Mouse (Mus musculus) forebrain, embryonic 15.5 days (tissue): Measurements from ENCODE around the gene Zfp956. TPM values are rescaled to one million over a fixed set of nuclear protein-coding genes. Genes with fewer than 3 reads are reported as not detected.

ENCODE experiments used
- ATAC-seq: fragments of 200-750 bp; cut with Nextera tagmentation; replicated peaks from 2 replicates; pipeline ENCODE4 v1.8.0; 2017; ENCODE audit warnings: mild to moderate bottlenecking, moderate TSS enrichment, moderate library complexity
- H3K27ac ChIP-seq: fragments of 300-500 bp; sonication (generic); replicated peaks from 2 replicates; pipeline ENCODE4 v1.5.1; 2015; ENCODE audit warnings: mild to moderate bottlenecking, inconsistent platforms
- H3K27me3 ChIP-seq: fragments of 300-500 bp; sonication (generic); 2 replicates; pipeline ENCODE4 v1.6.1; 2015; ENCODE audit warnings: inconsistent platforms
- H3K36me3 ChIP-seq: fragments of 300-500 bp; sonication (generic); 2 replicates; pipeline ENCODE4 v1.6.1; 2015; ENCODE audit warnings: mild to moderate bottlenecking, inconsistent platforms
- H3K4me1 ChIP-seq: fragments of 300-500 bp; sonication (generic); 2 replicates; pipeline ENCODE4 v1.6.1; 2015; ENCODE audit warnings: inconsistent platforms
- H3K4me2 ChIP-seq: fragments of 300-500 bp; sonication (generic); replicated peaks from 2 replicates; pipeline ENCODE4 v1.6.1; 2015; ENCODE audit warnings: mild to moderate bottlenecking, inconsistent platforms
- H3K4me3 ChIP-seq: fragments of 300-500 bp; sonication (generic); 2 replicates; pipeline ENCODE4 v1.5.1; 2015; ENCODE audit warnings: mild to moderate bottlenecking, inconsistent platforms
- H3K9ac ChIP-seq: fragments of 300-500 bp; sonication (generic); replicated peaks from 2 replicates; pipeline ENCODE4 v1.6.1; 2015; ENCODE audit warnings: mild to moderate bottlenecking, inconsistent platforms
- H3K9me3 ChIP-seq: fragments of 300-500 bp; sonication (generic); 2 replicates; pipeline ENCODE4 v1.6.1; 2016; ENCODE audit warnings: inconsistent platforms
- WGBS: fragments of 180-500 bp; shearing (Covaris S2); methylation state at CpG from one replicate; pipeline ENCODE4 v1.1.7; 2015; ENCODE audit warnings: mixed read lengths; 5-methylcytosine and 5-hydroxymethylcytosine counted together
- polyA plus RNA-seq: library from polyadenylated mRNA; unstranded; fragments of >200 nt; fragmentation: Nextera tagmentation; extraction: Ambion mirVana; gene quantifications from 2 replicates; pipeline ENCODE4 v1.2.1, GENCODE M21; 2015

Zfp956 gene
- polyA plus RNA-seq = 20.9 and 21.5 TPM in 2 replicates

DNA sequence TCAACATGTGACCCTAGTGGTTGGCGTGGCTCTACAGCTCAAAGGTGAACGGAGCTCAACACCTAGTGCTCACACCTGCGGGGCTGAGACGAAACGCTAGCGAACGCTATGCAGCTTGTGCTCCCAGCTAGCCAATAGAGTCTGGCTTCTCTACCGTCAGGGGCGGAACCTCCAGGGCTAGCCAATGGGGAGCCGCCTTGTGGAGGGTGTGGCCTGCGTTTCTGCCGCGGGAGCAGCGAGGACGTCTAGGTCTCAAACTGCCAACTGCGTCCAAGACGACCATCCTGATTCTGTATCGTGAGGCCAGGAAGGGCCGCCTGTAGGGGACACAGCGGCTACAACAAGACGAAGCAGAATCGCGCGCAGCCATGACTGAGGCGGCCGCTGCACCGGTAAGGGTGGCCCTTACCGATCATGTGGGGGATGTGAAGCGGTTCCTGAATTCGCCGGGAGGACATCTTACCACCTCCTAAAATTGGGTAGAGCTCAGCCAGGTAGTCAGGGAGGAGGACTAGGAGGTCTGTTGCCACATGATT, at the start of gene Zfp956:
Gene Zfp956, plus strand, starts transcription at position 200 of the 536 bp plus-strand sequence.
- H3K4me2 ChIP-seq = peak within 1 kb of the TSS; percentile 63
- H3K4me3 ChIP-seq = peak within 1 kb of the TSS; percentile 66
- no peaks in the 10 kb centered on the region for H3K9me3 ChIP-seq
- WGBS = 0% methylated on average over 31 of the region's 31 CpGs
- peaks cover 18% of the 10 kb centered on the region for H3K4me1 ChIP-seq
- peak; percentile 100 for ATAC-seq
- peak within 1 kb of the TSS; percentile 79 for H3K9ac ChIP-seq
- H3K27ac ChIP-seq = peak within 1 kb of the TSS; percentile 74
- H3K36me3 ChIP-seq = peaks cover 20% of the 10 kb centered on the region
- H3K27me3 ChIP-seq = no peaks in the 10 kb centered on the region

DNA sequence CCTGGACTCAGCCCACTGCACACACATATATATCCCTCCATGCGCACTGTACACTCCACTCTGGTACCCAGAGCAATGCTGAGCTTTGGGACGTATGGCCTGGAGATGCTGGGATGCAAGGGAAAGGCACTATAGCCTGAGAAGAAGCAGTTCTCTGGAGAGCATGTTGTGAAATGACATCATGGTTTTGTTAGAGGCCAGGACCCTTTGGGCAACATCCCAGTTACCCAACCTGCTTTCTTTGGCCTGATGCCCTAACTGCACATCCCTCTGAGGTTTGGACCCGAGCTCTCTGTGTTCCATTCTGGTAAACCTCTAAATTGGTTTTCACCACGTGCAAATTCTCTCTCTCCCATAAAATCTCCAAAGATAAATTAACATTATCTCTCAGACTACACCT, 49.6 kb upstream of the Zfp956 start:
- ATAC-seq = no peak
- H3K9ac ChIP-seq = no peak overlapping the region
- H3K27ac ChIP-seq = no peak overlapping the region
- no peaks in the 10 kb centered on the region for H3K4me1 ChIP-seq
- H3K9me3 ChIP-seq = no peaks in the 10 kb centered on the region
- H3K27me3 ChIP-seq = no peaks in the 10 kb centered on the region
- WGBS = 80% methylated on average over 4 of the region's 4 CpGs
- H3K36me3 ChIP-seq = peaks cover 90% of the 10 kb centered on the region
- H3K4me3 ChIP-seq = no peak overlapping the region
- no peak overlapping the region for H3K4me2 ChIP-seq

DNA sequence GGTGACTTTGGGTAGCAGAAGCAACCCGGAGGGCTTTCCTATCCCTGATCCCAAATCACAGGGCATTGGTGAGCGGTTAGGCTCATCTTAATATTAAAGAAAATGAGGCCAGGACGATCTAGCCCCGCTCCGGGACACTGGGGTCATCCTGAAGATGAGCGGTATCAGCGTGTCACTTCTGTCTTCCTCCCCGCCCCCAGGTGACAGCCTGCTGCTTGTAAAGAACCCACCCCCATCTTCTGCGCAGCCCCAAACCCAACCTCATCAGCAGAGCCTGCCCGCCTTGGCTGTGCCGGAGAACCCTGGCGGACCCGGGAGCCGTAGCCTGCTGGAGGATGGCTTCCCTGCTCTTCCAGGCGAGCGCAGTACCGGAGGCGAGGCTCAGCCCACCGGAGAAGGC, 48.8 kb upstream of the Zfp956 start:
- Histone ChIP-seq H3K4me2 (no peak overlapping the region), H3K36me3 (peaks cover 82% of the 10 kb centered on the region), H3K27me3 (no peaks in the 10 kb centered on the region), H3K4me3 (no peak overlapping the region), H3K9ac (no peak overlapping the region), H3K27ac (no peak overlapping the region), H3K9me3 (no peaks in the 10 kb centered on the region), H3K4me1 (no peaks in the 10 kb centered on the region)
- WGBS = 47% methylated on average over 19 of the region's 19 CpGs
- ATAC-seq = no peak

DNA sequence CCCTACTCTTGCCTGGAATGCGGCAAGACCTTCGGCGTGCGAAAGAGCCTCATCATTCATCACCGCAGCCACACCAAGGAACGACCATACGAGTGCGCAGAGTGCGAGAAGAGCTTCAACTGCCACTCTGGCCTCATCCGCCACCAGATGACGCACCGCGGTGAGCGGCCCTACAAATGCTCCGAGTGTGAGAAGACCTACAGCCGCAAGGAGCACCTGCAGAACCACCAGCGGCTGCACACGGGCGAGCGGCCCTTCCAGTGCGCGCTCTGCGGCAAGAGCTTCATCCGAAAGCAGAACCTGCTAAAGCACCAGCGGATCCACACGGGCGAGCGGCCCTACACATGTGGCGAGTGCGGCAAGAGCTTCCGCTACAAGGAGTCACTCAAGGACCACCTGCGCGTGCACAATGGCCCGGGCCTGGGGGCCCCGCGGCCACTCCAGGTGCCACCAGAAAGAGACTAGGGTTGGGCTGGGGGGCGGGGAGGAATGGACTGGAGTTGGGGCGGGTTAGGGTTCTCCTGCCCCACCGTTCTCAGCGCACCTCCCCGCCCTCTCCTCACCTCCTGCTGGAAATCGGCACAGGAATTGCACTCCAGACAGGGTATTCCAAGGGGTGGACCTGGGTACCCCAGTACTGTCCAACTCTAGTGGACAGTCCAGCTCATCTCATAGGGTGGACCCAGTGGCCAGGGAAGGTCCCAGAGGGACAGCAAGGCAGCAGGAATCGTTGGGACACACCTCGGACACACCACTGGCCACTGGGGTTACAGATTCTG, 48.1 kb upstream of the Zfp956 start:
- Histone ChIP-seq H3K27me3 (no peaks in the 10 kb centered on the region), H3K4me2 (no peak overlapping the region), H3K4me1 (no peaks in the 10 kb centered on the region), H3K27ac (no peak overlapping the region), H3K9me3 (no peaks in the 10 kb centered on the region), H3K36me3 (peaks cover 76% of the 10 kb centered on the region), H3K4me3 (no peak overlapping the region), H3K9ac (no peak overlapping the region)
- no peak for ATAC-seq
- 52% methylated on average over 44 of the region's 44 CpGs for WGBS

DNA sequence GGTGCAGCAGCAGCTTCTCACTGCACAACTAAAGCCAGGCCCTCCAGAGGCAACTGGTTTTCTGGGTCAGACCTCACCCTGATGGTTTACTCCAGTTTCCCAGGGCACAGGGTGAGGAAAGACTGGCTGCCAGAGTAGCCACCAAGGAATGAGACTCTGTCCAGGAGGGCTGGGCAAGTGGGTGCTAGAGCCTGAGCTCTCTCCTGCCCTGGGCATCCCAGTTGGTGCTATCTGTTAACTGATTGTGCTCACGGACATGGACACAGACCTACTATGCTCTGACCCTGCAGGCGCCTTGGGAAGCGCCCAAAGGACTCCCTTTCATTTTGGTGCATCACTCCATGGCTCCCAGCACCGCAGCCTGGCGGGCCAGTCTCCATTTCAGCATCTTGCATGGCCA, 46.9 kb upstream of the Zfp956 start:
- WGBS = 91% methylated on average over 5 of the region's 5 CpGs
- Histone ChIP-seq H3K4me1 (no peaks in the 10 kb centered on the region), H3K27me3 (no peaks in the 10 kb centered on the region), H3K9me3 (no peaks in the 10 kb centered on the region), H3K4me3 (no peak overlapping the region), H3K4me2 (no peak overlapping the region), H3K27ac (no peak overlapping the region), H3K36me3 (peaks cover 64% of the 10 kb centered on the region), H3K9ac (no peak overlapping the region)
- no peak for ATAC-seq

DNA sequence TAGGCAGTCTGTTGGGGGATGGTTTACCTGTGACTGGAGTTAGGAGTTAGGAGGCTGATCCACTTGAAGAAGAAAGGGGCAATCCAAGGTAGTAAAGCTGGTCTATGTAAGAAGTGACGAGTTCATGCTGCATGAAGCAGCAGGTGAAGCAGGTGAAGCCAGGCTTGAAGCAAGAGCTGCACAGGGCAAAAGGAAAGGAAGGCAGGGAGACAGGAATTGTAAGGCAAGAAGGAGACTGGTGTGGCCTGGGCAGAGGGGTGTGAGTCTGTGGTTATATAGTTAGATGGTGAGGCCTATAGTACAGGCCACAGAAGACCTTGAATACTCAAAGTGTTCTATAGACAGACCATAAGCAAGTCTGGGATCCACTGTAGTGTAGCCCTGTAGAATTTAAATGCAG, 44.2 kb upstream of the Zfp956 start:
- Histone ChIP-seq H3K9me3 (no peaks in the 10 kb centered on the region), H3K9ac (no peak overlapping the region), H3K27ac (no peak overlapping the region), H3K36me3 (peaks cover 41% of the 10 kb centered on the region), H3K4me3 (no peak overlapping the region), H3K4me1 (no peaks in the 10 kb centered on the region), H3K27me3 (no peaks in the 10 kb centered on the region), H3K4me2 (no peak overlapping the region)
- no peak for ATAC-seq
- WGBS = 85% methylated on average over 1 of the region's 1 CpGs

DNA sequence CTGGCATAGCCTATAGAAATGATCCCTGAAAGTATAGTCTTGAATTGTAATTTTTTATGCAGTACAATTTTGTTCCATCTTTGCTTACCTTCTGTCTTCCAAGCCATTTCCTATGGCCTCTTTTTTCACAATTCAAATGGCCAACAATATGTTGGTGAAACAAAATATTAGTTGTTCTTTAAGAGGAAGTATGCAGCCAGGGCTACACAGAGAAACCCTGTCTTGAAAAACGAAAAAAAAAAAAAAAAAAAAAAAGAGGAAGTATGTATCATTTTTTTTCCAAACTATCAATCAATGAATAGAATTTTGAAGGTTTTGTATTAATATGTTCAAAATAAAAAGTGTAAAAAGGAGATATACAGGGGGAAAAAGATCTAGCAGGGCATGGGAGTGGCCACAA, 41.5 kb upstream of the Zfp956 start:
- no peak for ATAC-seq
- Histone ChIP-seq H3K4me3 (no peak overlapping the region), H3K27me3 (no peaks in the 10 kb centered on the region), H3K4me1 (no peaks in the 10 kb centered on the region), H3K27ac (no peak overlapping the region), H3K9me3 (no peaks in the 10 kb centered on the region), H3K9ac (no peak overlapping the region), H3K4me2 (no peak overlapping the region), H3K36me3 (peaks cover 16% of the 10 kb centered on the region)
- 63% methylated on average over 1 of the region's 1 CpGs for whole genome bisulfite sequencing

DNA sequence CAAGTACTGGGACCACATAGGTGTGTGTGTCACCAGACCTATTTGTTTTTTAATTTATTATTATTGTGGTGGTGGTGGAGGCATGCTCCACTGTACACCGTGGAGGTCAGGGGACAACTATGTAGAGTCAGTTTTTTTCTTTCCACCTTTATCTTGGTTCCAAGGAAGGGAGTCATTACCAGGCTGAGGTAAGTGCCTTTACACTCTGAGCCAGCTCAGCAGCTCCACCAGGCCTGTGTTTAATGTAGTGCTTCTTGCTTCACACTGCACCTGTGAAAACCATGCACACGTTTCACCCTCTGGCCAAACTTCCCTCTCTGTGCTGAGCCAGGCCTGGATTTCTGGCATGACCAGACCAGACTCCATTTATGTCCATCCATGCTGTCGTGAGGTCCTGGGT, 40.2 kb upstream of the Zfp956 start:
- no peaks in the 10 kb centered on the region for H3K4me1 ChIP-seq
- peaks cover 2% of the 10 kb centered on the region; the same call in 1 of the 2 replicates for H3K36me3 ChIP-seq
- H3K27ac ChIP-seq = no peak overlapping the region
- no peaks in the 10 kb centered on the region for H3K27me3 ChIP-seq
- no peak overlapping the region for H3K9ac ChIP-seq
- no peak overlapping the region for H3K4me3 ChIP-seq
- no peak overlapping the region for H3K4me2 ChIP-seq
- no peaks in the 10 kb centered on the region for H3K9me3 ChIP-seq
- no peak for ATAC-seq
- 67% methylated on average over 3 of the region's 3 CpGs for WGBS

DNA sequence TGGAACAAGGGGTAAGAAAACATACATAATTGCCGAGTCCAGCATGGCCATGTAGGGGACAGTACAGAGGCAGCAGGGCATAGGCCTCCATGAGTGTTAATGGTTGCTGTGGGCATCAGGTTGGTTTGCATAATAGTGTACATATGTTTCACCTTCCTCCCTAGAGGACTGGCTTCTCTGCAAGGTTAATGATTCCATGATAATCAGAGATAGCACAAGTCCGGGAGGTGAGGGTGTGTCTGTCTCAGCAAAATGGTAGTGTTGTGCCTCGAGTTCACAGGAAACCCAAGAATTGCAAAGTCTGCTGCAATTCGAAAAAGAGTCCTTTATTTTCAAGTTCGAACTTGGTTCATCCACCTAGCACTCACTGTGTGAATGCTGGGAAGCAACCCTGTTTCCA, 36.1 kb upstream of the Zfp956 start:
- Histone ChIP-seq H3K4me2 (no peak overlapping the region), H3K4me3 (no peak overlapping the region), H3K4me1 (peaks cover 11% of the 10 kb centered on the region), H3K27ac (no peak overlapping the region), H3K9me3 (no peaks in the 10 kb centered on the region), H3K9ac (no peak overlapping the region), H3K36me3 (no peaks in the 10 kb centered on the region), H3K27me3 (no peaks in the 10 kb centered on the region)
- no peak for ATAC-seq
- WGBS = 84% methylated on average over 5 of the region's 5 CpGs

DNA sequence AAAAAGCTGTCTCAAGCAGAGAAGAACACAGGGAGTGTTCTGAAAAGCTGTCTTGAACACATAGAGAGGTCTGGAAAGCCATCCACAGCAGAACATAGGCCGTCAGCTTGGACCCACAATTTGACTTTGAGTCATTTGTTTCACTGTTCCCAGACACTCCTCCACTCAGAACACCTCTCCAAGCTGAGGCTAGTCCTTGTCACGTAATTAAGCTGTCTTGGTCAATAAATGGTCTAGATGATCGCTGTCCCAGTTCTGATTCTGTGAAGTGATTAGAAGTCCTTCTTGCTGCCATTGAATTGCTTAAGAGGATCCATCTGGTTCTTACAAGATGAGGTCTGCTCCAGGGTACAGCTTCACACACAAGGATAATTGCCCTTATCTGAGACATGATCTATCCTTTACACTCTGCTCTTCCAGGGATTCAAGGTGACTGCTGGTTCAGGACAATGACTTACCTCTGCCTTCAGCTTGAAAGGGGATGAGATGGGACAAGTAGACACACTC, 34.4 kb upstream of the Zfp956 start:
- no peaks in the 10 kb centered on the region for H3K27me3 ChIP-seq
- no peak overlapping the region for H3K9ac ChIP-seq
- no peak overlapping the region for H3K4me2 ChIP-seq
- peaks cover 19% of the 10 kb centered on the region for H3K4me1 ChIP-seq
- WGBS = 75% methylated on average over 3 of the region's 3 CpGs
- no peak overlapping the region for H3K4me3 ChIP-seq
- no peak for ATAC-seq
- H3K9me3 ChIP-seq = no peaks in the 10 kb centered on the region
- H3K36me3 ChIP-seq = no peaks in the 10 kb centered on the region
- H3K27ac ChIP-seq = no peak overlapping the region

DNA sequence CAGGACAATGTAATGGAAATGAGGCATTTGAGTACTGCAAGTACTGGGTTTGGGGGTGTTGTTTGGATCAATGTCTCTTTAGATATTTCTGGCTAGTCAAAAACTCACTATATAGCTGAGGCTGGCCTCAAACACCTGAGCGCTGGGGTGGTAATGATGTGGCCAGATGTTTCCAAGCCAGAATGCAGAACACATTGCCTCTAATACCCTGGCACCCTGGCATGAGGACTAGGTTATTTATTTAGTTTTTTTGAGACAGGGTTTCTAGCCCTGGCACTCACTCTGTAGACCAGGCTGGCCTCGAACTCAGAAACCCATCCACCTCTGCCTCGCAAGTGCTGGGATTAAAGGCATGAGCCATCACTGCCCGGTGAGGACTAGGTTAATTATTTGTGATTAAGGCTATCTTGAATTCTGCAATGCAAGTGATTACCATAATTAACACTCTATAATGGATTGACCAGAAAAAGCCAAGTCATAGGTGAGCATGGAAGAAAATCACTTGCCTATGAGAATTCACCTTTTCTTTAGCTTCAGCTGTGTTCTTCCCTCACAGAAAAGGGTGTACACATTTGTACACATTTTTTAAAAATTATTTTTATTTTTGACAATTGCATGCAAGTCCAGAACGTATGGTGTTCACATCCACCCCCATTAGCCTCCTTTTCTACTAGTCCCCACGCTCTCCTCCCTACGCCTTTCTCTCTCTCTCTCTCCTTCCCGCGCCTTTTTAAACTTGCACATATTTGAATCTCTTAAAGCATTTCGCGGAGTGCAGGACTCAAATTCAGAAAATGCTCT, 33.3 kb upstream of the Zfp956 start:
- WGBS = 24% methylated on average over 11 of the region's 11 CpGs
- Histone ChIP-seq H3K27ac (peak overlapping the region; percentile 98), H3K4me3 (peak overlapping the region; percentile 94), H3K4me1 (peaks cover 19% of the 10 kb centered on the region), H3K36me3 (no peaks in the 10 kb centered on the region), H3K9me3 (no peaks in the 10 kb centered on the region), H3K27me3 (no peaks in the 10 kb centered on the region), H3K4me2 (peak overlapping the region; percentile 62), H3K9ac (peak overlapping the region; percentile 90)
- peak; percentile 7 for ATAC-seq
